Mouse (Mus musculus): Measurements from ENCODE around the gene Esp23.
A peak's percentile ranks its signal among the peaks of the same experiment; 100 is the strongest.
"Not testable (repeated sequence)": the region's sequence is repeated elsewhere in the genome, so short reads cannot be mapped to it uniquely, and the experiment has no call there.

Gene Esp23

GRCm38 (mm10) chr17:39076937-39077336 lies at the start of gene Esp23:
Gene Esp23, minus strand, starts transcription at chr17:39077037.
- no peak for DNase-seq (ENCODE audit: low read depth)

GRCm38 (mm10) chr17:39107126-39107525 lies 30.3 kb upstream of the Esp23 start:
- DNase-seq (ENCODE audit: low read depth) = peak; percentile 15

- DNase-seq (ENCODE audit: low read depth) = no peak
These were observed 18.2 kb upstream of the Esp23 start, which contains the start of gene Esp22 for GRCm38 (mm10) chr17:39095034-39095433. Gene Esp22, plus strand, starts transcription at chr17:39095334.

DNA sequence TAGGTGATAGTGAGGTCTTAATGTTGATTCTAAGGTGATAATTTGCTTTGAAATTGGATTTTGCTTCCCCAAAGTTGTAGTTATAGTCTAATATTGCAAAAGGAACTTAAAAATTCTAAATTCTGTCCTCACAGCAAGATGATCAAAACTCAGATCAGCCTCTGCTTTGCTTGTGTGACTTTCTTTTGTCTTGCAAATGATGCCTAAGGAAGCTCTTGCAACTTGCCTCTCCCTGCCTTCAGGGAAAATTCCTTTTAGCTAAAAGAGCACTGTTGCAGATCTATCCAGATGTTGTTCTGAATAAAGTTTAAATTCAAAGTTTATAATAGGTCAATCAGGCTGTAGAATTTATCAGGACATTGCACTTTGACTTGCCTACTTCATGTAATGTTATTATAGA lies 13.2 kb downstream of the Esp23 start:
- DNase-seq (ENCODE audit: low read depth) = no peak

GRCm38 (mm10) chr17:39043241-39043640 lies 33.6 kb downstream of the Esp23 start, which contains the start of gene Gm21903:
Gene Gm21903, minus strand, starts transcription at chr17:39043341.
- no peak for DNase-seq (ENCODE audit: low read depth)

- not testable (repeated sequence) for DNase-seq (ENCODE audit: low read depth)
These were observed 40.4 kb downstream of the Esp23 start, which contains the start of gene Esp24 for GRCm38 (mm10) chr17:39036395-39036794. Gene Esp24, plus strand, starts transcription at chr17:39036695.
